Mouse (Mus musculus): ENCODE measurements around the gene D10Wsu102e. TPM values are rescaled to one million over a fixed set of nuclear protein-coding genes. Genes with fewer than 3 reads are reported as not detected.
"Not testable (repeated sequence)": the region's sequence is repeated elsewhere in the genome, so short reads cannot be mapped to it uniquely, and the experiment has no call there.

The D10Wsu102e gene
- polyA plus RNA-seq, 1 experiment from 2014 or later = 0.80 TPM

DNA sequence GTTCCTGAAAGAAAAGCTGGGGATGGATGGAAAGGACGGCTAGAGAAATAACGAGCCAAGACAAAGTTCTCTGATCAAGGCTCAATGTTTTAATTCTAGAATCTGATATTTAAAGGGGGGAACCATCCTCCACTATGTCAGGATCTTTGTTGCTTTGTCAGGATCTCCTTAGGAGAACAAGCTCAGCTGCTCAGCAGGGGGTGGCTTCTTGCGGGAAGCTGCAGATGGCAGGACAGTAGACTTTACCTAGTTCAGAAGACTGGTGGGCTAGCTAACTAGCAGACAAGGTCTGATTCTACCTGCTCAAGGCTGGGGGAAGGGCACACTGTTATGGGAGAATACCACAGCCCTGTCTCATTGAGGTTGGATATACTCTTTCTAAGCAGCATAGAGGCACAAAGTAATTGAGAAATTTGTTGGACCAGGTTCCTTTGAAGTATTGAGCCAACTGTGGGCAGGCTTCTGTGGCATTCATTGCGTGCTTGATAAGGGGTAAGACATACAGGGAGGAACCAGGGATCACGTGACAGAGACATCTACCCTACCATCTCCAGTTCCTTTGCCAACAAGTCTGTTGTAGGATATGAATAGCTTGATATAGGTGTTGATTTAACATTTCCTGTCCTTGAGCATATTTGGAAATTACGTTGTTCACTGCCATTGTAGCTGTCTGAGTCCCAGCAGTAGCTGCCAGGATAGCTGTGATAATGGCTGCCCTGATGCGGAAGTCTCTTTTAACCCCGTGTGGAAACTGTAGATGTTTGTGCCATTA is 17.1 kb downstream of the D10Wsu102e start:
- Histone ChIP-seq H3K27ac (replicated peaks) (no peak overlapping the region), H3K4me3 (no peak overlapping the region), H3K4me1 (replicated peaks) (no peaks in the 10 kb centered on the region), H3K4me2 (no peak overlapping the region), H3K9ac (no peak overlapping the region), H3K27me3 (no peaks in the 10 kb centered on the region), H3K36me3 (peaks cover 11% of the 10 kb centered on the region; the same call in 1 of the 2 replicates), H3K9me3 (no peaks in the 10 kb centered on the region)
- 95% methylated on average over 8 of the region's 8 CpGs for WGBS
- no peak for ATAC-seq (ENCODE audit: low FRiP score, low read depth)

DNA sequence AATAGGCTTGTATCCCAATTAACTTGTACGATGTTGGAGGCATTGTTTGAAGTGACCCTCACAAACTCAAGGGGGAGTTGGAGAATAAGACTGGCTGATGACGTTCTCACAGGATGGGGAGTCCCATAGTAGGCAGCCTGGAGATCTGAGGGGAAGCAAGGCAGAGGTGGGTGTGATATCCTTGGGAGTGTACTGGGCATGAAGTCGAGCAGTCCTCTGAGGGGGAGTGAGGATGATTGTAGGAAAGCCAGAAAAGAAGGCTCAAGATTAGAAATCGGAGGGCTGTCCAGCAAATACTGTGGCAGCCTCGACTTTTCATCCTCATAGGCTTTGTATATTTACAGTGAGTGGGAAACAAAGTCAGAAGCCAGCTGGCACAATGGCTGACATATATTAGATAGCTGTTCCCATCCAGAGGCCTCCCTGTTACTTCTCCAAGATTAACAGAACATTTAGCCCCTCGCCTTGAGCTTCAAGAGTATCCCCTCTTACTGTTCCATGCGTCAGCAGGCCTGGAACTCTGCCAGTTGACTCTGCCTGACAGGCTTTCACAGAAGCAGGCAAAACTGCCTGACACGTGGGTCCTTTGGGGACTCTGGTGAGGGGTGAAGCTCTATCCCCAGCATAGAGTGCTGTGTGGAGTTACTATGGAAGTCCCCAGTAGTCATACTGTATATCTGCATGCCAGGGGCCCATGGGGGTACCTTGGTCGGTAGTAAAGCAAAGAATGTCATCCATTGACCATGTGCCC is 18.2 kb downstream of the D10Wsu102e start:
- H3K27ac ChIP-seq (replicated peaks) = no peak overlapping the region
- H3K4me3 ChIP-seq = no peak overlapping the region
- no peaks in the 10 kb centered on the region for H3K27me3 ChIP-seq
- H3K9me3 ChIP-seq = no peaks in the 10 kb centered on the region
- H3K4me1 ChIP-seq (replicated peaks) = no peaks in the 10 kb centered on the region
- ATAC-seq (ENCODE audit: low FRiP score, low read depth) = no peak
- H3K36me3 ChIP-seq = peaks cover 11% of the 10 kb centered on the region; the same call in 1 of the 2 replicates
- 73% methylated on average over 9 of the region's 9 CpGs for WGBS
- H3K4me2 ChIP-seq = no peak overlapping the region
- no peak overlapping the region for H3K9ac ChIP-seq

DNA sequence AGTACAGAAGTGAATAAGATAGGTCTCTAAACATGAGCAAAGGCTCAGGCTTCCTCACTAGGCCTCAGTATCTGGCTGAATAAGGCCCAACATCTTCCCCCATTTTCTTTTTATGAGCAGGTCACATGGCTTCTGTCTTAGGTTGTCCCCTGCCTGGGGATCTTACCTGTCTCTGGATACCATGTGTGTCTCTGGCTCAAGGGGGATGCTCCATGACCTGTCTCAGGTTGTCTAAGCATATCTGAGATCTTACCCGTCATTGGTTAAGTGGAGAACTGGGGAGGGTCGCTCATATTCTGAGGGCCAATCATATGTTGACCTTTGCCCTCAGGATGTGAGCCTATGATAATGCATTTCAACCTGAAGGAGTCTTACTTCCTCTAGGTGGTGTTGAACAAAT is 20.5 kb downstream of the D10Wsu102e start:
- Histone ChIP-seq H3K4me2 (no peak overlapping the region), H3K9me3 (no peaks in the 10 kb centered on the region), H3K9ac (no peak overlapping the region), H3K4me3 (no peak overlapping the region), H3K4me1 (replicated peaks) (no peaks in the 10 kb centered on the region), H3K27ac (replicated peaks) (no peak overlapping the region), H3K36me3 (no peaks in the 10 kb centered on the region), H3K27me3 (no peaks in the 10 kb centered on the region)
- WGBS = 97% methylated on average over 2 of the region's 2 CpGs
- ATAC-seq (ENCODE audit: low FRiP score, low read depth) = no peak

DNA sequence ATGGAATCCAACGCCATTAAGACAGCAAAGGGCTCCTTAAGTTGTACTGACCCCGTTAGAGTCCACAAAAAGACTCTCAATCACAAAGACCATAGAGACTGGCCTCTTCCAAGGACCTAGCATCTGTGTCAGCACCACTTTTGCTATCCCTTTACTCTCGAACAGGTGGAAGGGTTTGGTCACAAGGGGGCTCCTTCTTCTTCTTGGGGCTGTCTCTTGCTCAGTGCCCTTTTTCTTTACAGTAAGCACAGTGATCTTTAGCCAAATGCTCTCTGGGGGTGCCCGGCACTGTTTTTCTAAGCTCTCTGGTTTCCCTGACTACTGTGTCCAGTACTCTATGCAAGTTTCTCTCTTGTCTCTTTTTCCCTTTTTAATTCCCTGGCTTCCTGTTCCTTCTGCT is 22.5 kb downstream of the D10Wsu102e start:
- no peak overlapping the region for H3K27ac ChIP-seq (replicated peaks)
- no peak overlapping the region for H3K4me2 ChIP-seq
- no peak for ATAC-seq (ENCODE audit: low FRiP score, low read depth)
- no peaks in the 10 kb centered on the region for H3K9me3 ChIP-seq
- no peaks in the 10 kb centered on the region for H3K36me3 ChIP-seq
- no peaks in the 10 kb centered on the region for H3K4me1 ChIP-seq (replicated peaks)
- no peaks in the 10 kb centered on the region for H3K27me3 ChIP-seq
- 86% methylated on average over 4 of the region's 4 CpGs for WGBS
- H3K4me3 ChIP-seq = no peak overlapping the region
- H3K9ac ChIP-seq = no peak overlapping the region

DNA sequence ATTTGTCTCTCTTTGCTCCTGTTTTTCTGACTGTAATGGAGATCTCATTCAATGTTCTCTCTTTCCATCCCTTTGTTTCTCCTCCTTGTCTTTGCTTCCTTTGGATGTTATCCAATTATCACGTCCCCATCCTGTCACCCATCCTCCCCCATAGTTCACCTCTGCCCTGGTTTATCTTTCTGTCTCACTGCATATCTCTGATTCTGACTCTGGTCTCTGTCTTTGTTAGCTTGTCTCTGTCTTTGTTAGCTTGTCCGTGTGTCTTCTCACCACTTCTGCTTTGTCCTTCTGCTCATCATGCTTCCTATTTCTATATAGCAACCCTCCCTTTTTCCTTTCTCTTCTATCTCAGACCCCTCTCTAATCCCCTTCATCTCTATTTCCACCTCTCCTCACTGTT is 23.0 kb downstream of the D10Wsu102e start:
- H3K27ac ChIP-seq (replicated peaks) = no peak overlapping the region
- H3K4me2 ChIP-seq = no peak overlapping the region
- no peaks in the 10 kb centered on the region for H3K9me3 ChIP-seq
- ATAC-seq (ENCODE audit: low FRiP score, low read depth) = no peak
- no peak overlapping the region for H3K4me3 ChIP-seq
- H3K9ac ChIP-seq = no peak overlapping the region
- no peaks in the 10 kb centered on the region for H3K36me3 ChIP-seq
- 76% methylated on average over 2 of the region's 2 CpGs for WGBS
- no peaks in the 10 kb centered on the region for H3K27me3 ChIP-seq
- H3K4me1 ChIP-seq (replicated peaks) = no peaks in the 10 kb centered on the region

DNA sequence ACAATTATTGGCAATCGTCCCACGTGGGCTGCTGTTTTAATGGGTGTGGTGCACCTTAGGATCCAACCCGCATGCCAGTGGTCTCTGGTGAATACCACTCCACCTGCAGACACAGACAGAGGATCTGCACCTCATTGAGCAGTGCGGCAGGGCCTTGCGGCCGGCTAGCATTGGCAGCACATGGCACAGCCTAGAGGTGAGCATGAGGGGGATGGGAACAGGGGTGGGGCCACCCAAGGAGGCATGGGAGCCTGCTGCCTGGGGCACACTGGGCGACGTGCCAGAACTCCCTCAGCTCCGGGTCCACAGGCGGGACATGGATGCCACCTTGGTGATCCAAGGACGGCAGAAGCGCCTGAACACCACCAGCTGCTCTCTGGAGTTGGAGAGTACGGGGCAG is 23.8 kb downstream of the D10Wsu102e start:
- no peak overlapping the region for H3K9ac ChIP-seq
- H3K27ac ChIP-seq (replicated peaks) = no peak overlapping the region
- no peak overlapping the region for H3K4me3 ChIP-seq
- ATAC-seq (ENCODE audit: low FRiP score, low read depth) = 0 out of 2 replicates have a peak, but pooled peaks have one; percentile 27
- no peaks in the 10 kb centered on the region for H3K36me3 ChIP-seq
- H3K27me3 ChIP-seq = no peaks in the 10 kb centered on the region
- H3K4me2 ChIP-seq = no peak overlapping the region
- WGBS = 90% methylated on average over 13 of the region's 13 CpGs
- H3K9me3 ChIP-seq = no peaks in the 10 kb centered on the region
- H3K4me1 ChIP-seq (replicated peaks) = no peaks in the 10 kb centered on the region

DNA sequence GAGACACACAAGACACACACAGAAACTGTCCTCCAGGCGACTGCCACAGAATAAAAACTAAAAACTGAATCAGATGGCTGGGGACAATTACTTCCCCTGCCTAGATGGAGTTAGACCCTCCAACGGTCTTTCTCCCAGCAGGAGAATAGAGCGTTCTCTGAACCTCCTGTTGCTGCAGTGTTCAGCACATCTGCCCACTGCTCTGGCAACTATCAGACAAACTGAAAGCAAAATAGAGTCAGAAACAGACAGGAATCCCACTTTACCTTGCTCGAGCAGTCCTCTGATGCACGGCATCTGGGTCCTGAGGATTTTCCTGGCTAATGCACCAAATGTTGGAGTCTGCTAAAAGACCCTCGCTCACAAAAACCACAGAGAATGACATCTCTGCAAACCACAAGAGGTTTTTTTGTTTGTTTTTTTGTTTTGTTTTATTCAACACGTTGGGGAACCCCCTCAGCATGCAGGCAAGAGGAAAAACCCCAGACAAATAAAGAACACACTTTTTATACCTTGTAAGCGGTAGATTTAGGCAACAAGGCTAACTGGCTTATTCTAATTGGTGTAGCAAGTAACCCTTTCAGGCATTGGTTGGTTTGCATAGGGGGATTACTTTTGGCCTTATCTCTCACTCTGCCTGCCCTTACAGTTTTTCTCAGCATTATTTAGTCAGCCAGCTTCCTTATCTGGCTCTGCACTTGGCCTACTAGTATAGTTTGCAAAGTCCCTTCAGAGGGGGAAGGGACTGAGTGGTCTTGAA is 24.6 kb downstream of the D10Wsu102e start:
- WGBS = 92% methylated on average over 8 of the region's 8 CpGs
- Histone ChIP-seq H3K27ac (replicated peaks) (no peak overlapping the region), H3K4me1 (replicated peaks) (no peaks in the 10 kb centered on the region), H3K36me3 (no peaks in the 10 kb centered on the region), H3K27me3 (no peaks in the 10 kb centered on the region), H3K9ac (no peak overlapping the region), H3K4me2 (no peak overlapping the region), H3K4me3 (no peak overlapping the region), H3K9me3 (no peaks in the 10 kb centered on the region)
- no peak for ATAC-seq (ENCODE audit: low FRiP score, low read depth)

DNA sequence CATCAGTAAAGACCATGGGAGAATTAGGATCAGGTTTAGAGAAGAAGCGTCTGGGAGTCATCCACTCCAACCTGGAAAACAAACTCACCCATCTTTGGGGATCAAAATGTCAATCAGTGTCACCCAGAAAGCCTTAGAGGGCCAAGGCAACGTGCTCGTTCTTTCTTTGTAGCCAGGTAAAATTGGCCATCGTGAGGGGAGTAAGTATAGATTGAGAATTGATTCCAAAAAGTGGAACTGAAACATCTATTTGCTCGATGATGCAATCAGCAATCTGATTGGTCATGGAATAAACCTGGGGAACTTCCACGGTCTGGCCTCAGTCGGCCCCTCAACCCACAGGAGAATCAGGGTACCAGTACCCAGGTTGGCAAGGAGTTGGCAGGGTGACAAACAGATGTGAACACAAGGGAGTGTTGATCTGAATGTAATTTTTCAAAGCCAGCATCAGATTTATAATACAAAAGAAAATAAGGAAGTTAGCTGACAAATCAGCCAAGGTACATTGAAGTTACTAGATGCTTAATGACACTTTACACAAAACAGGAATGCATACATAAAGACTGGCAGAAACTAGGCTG is 25.4 kb downstream of the D10Wsu102e start:
- no peak overlapping the region for H3K4me3 ChIP-seq
- no peak overlapping the region for H3K9ac ChIP-seq
- H3K9me3 ChIP-seq = no peaks in the 10 kb centered on the region
- H3K4me1 ChIP-seq (replicated peaks) = no peaks in the 10 kb centered on the region
- H3K27me3 ChIP-seq = no peaks in the 10 kb centered on the region
- no peak for ATAC-seq (ENCODE audit: low FRiP score, low read depth)
- no peaks in the 10 kb centered on the region for H3K36me3 ChIP-seq
- WGBS = 95% methylated on average over 7 of the region's 7 CpGs
- H3K4me2 ChIP-seq = no peak overlapping the region
- H3K27ac ChIP-seq (replicated peaks) = no peak overlapping the region

DNA sequence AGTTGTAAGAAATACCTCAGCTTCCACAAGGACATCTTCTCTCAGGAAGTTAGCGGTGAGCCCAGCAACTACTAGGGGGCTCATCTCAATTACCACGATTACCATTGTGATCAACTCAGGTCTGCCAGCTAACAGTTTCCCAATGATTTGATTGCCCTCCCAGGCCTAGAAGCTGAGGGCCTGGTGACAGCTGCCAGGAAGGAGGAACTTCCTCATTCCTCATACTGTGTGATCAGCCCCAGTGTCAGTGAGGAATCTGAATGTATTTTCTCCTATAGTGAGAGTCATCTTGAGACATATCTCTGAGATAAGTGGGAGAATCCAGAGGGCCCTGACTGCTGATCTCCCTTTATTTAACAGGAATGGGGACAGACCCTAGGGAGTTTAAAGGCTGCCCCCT is 37.3 kb downstream of the D10Wsu102e start:
- H3K9me3 ChIP-seq = no peaks in the 10 kb centered on the region
- H3K27me3 ChIP-seq = no peaks in the 10 kb centered on the region
- H3K4me3 ChIP-seq = no peak overlapping the region
- no peaks in the 10 kb centered on the region for H3K36me3 ChIP-seq
- 98% methylated on average over 2 of the region's 2 CpGs for WGBS
- no peak overlapping the region for H3K27ac ChIP-seq (replicated peaks)
- no peak overlapping the region for H3K9ac ChIP-seq
- no peak overlapping the region for H3K4me2 ChIP-seq
- H3K4me1 ChIP-seq (replicated peaks) = no peaks in the 10 kb centered on the region
- no peak for ATAC-seq (ENCODE audit: low FRiP score, low read depth)

DNA sequence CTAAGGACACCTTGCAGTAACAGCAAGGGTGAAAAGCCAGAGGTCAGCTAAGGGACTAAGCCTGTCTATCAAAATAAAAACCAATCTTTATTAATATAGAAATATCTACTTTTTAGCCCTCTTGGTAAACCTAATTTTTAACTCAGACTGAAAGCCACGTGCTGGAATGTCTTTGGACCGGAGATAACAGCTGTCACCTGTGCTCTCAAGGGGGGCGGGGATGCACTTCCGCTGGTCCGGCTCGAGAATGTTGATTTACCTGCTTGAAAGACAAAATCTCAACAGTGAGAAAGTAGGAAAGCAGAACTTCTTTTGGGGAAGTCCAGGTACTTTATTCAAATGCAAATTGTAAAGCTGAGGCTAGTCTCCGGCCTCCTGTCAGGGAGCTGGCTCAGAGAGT is 40.9 kb downstream of the D10Wsu102e start:
- H3K9me3 ChIP-seq; H3K4me1 ChIP-seq (replicated peaks); H3K36me3 ChIP-seq; H3K27me3 ChIP-seq; H3K9ac ChIP-seq; H3K27ac ChIP-seq (replicated peaks); H3K4me3 ChIP-seq; H3K4me2 ChIP-seq; ATAC-seq (ENCODE audit: low FRiP score, low read depth): not testable (repeated sequence)
- WGBS = 83% methylated on average over 7 of the region's 7 CpGs

DNA sequence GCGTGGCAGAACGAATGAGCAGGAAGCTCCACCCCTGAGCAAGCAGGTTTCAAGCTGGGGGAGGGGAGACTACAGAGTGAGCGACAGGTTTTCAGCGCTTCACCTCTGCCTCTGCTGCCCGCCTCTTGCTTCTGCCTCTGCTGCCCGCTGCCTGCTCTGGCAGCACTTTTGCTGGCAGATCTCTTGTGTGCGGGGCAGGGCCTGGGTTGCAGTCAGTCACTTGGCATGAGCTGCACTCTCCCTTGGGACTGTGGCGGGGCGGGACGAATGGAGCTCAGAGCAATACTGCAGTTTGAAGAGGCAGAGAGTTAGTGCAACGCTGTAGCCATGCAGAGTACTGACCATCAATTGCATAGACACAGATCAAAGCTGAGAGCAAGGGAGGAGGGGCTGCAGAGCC is 45.0 kb downstream of the D10Wsu102e start:
- H3K9me3 ChIP-seq = 0 out of 2 replicates have a peak, but pooled peaks cover 3% of the 10 kb centered on the region
- no peaks in the 10 kb centered on the region for H3K4me1 ChIP-seq (replicated peaks)
- no peak overlapping the region for H3K4me3 ChIP-seq
- H3K9ac ChIP-seq = no peak overlapping the region
- H3K4me2 ChIP-seq = no peak overlapping the region
- no peak for ATAC-seq (ENCODE audit: low FRiP score, low read depth)
- no peaks in the 10 kb centered on the region for H3K27me3 ChIP-seq
- H3K36me3 ChIP-seq = peaks cover 10% of the 10 kb centered on the region; the same call in 1 of the 2 replicates
- H3K27ac ChIP-seq (replicated peaks) = no peak overlapping the region
- WGBS = 94% methylated on average over 11 of the region's 11 CpGs

DNA sequence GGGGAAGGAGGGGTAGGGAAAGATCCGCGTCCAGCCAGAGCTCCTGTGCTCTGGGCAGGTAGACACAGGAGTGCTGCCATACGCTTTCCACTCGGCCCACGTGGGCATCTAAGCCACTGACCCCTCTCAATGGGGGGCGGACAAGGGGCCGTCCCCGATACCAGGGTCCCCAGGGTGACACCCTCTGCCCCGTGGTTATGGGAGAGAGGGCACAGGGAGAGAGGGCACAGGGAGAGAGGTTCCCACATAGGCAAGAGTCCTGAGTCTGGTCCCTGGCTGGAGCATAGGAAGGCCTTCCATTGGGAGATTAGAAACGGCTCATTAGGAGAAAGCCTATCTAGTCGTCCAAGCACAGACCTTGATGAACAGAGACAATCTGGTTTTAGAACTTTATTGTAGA is 45.7 kb downstream of the D10Wsu102e start:
- Histone ChIP-seq H3K4me2 (no peak overlapping the region), H3K9ac (no peak overlapping the region), H3K9me3 (0 out of 2 replicates have a peak, but pooled peaks cover 3% of the 10 kb centered on the region), H3K4me3 (no peak overlapping the region), H3K4me1 (replicated peaks) (no peaks in the 10 kb centered on the region), H3K27me3 (no peaks in the 10 kb centered on the region), H3K36me3 (peaks cover 16% of the 10 kb centered on the region; the same call in 1 of the 2 replicates), H3K27ac (replicated peaks) (no peak overlapping the region)
- 95% methylated on average over 11 of the region's 11 CpGs for WGBS
- ATAC-seq (ENCODE audit: low FRiP score, low read depth) = no peak
